Mouse (Mus musculus): ENCODE measurements around the gene Rfx2. TPM values are rescaled to one million over a fixed set of nuclear protein-coding genes. Genes with fewer than 3 reads are reported as not detected.

Gene Rfx2
- polyA plus RNA-seq (2012; fragmentation: generic; extraction: Trizol): 1 to 10 TPM; 2.5 to 5.7 TPM

DNA sequence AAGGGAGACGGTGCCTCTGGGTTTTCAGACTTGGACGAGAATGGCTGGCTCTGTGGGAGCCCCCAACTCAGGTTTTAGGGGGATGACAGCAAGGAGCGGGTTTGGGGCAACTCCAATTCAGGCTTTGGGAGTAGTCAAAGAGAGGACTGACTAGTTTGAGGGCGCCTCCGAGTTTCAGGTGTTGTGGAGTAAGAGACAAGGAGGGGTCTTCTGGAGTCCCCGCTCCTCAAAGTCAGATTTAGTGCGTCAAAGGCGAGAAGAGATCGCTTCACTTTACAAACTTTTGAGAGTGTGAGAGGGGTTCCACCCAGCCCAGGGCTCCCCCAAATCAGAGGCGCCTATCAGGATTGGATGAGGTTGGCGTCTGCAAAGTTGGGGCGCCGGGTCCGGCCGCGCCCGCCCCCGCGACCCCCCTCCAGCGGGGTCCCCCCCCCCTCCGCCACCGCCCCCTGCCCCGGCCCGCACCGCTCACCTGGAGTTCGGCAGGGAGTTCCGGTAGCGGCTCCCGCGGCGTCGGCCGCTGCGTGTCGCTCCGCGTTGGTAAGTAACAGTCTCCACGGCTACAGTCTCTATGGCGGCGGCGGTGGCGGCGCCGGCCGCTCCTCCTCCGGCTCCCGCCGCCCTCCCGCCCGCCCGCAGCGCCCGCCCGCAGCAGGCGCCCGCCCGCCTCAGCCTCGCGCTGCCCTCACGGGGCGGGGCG, at the start of gene Rfx2:
TSS of gene Rfx2 (minus strand) at position 603 of the 700 bp plus-strand sequence.

DNA sequence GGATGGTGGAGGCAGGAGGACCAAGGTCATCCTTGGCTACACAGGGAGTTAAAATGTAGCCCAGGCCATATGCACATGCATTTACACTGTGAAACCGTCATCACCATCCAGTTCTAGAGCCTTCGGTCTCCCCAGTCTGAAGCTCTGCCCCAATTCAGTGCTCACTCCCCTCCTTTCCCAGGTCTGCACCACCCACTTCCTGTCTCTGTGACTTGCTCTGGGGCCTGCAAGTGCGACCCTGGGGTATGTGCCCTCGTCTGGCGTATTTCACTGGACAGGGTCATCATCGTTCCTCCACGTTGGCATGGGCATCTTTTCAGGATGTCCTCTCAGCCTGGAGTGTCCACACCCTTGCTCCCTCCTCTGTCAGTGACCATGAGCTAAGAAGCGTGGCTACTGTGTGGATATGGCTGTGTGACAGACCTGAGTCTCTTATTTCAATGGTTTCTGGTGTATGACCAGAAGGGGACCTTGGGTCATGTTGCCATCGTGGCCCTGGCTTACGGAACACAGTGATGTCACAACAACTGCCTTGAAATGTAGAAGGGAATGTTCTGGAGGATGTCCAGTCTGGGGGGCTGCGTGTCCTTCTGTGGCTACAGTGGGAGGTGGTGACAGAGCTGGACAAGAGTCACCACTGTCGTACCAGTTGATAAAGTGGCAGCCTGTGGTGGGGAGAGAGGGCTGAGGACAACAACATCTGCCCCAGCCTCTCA, 44.3 kb upstream of the Rfx2 start, which contains the start of gene 1700061G19Rik:
TSS of gene 1700061G19Rik (plus strand) at position 542 of the 716 bp plus-strand sequence.

DNA sequence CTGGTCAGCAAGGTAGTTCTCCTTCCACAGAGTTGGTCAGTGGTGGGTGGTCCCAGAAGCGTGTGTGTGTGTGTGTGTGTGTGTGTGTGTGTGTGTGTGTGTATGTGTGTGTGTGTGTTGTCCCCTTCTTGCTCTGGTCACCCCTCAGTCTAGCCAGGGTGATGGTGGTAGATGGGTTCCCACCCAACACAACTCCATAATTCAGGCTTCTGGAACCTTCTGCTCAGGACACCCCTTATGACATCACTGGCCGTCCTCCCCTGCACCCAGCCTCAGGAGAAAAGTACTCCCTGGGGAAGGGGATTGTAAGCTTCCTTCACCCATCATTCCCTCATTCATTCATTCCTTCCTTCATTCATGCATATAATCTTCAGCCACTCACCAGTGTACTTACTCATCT, 43.4 kb upstream of the Rfx2 start, which contains the start of gene Acsbg2:
TSS of gene Acsbg2 (minus strand) at position 211 of the 400 bp plus-strand sequence.

DNA sequence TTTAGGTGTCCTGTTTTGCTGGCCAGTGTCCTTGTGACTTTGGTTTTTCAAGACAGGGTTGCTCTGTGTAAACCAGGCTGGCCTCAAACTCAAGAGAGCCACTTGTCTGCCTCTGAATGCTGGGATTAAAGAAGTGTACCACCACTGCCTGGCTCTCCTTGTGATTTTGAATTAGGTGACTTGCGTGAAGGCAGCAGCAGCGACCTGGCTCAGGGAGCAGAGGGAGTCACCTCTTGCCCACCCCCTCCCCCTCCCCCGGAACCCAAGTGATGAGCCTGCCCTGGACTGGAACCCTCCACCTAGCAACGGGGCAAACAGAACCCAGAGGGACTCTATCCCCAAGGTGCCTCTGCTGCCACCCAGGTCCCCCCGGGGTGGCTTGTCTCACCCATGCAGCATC, 60.9 kb downstream of the Rfx2 start, which contains the start of gene Prr22:
TSS of gene Prr22 (plus strand) at position 301 of the 400 bp plus-strand sequence.

DNA sequence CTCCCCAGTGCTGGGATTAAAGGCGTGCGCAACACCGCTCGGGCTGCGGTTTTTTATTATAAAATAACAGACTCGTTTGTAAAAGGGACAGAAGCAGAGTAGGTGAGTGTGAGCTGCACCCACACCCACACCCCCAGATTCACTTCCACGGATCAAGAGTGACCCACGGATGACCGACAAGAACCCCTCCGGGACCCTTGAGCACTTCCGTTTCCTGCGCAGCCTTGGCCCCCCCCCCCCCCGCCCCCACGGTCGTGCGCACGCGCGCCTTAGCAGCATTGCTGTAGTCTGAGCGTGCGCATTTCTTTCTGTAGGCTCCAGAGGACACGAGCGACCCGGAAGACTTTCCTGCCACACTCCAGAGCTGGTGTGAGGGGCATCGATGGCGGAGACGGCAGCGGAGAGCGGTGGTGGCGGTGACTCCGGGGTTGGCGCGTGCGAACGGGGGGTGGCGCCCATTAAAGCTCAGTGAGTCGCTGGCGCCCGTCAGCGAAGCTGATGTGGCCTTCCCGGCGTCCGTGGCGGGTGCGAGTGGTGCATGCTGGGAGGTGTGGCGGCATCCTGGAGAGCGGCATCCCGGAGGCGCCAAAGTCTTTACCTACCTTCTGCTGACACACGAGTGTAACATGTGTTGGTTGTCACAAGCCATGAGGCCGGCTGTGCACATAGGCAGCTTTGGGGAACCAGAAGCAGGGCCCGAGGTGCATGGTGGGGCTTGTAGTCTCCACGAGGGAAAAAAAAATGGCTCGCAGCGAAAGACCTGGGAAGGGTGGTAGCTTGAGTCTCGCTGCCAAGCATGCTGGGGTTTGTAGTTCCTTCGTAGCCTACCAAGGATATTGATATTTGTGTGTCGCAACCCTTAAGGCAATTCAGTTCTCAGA, 66.1 kb downstream of the Rfx2 start, which contains the start of gene Dus3l:
TSS of gene Dus3l (plus strand) at position 284 of the 881 bp plus-strand sequence.

DNA sequence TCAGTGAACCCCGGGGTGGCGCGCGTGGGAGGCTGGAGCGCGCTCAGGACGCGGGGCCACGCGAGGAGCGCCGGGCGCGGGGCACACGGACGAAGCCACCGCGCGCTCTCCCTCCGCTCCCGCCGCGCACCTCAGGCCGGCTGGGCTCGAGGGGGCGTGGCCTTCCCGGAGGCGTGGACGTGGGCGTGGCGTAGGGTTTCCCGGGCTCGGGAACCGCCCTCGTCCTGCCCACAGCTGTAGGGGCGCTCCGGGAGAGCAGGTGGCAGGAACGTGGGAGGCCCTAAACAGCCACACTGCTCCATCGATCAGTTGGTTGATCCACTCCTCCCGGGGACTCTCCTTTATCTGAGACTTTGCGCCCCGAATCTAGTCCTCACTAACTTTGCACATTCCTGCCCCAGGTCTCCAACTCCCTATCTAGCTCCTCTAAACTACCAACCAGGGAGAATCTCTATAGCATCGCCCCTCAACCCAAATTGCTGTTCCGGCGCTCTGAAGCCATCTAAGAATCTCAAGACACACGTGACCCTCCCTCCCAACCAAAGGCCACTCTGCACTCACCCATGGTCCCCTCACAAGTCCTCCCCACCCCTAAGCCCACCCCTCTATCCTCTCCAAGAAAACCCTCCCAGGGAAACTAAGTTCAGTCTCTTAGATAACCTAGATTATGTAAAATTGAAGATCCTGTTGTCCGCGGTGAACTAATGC, 73.2 kb downstream of the Rfx2 start, which contains the start of gene Nrtn:
TSS of gene Nrtn (minus strand) at position 115 of the 708 bp plus-strand sequence.

Other genes starting within 250 kb of the Rfx2 start
- 10 to 100 TPM; 19.9 to 50.5 TPM for gene Safb2, start 246.4 kb downstream of the Rfx2 start, polyA plus RNA-seq (2012; fragmentation: generic; extraction: Trizol)
- 100 to 1,000 TPM in 1 of 2 experiments, 10 to 100 TPM in 1; 24.2 to 103 TPM for gene Safb, start 246.2 kb downstream of the Rfx2 start, polyA plus RNA-seq (2012; fragmentation: generic; extraction: Trizol)
- 100 to 1,000 TPM; 433 to 445 TPM for gene 2410015M20Rik, start 221.2 kb downstream of the Rfx2 start, polyA plus RNA-seq (2012; fragmentation: generic; extraction: Trizol)
- over 10,000 TPM in 1 of 2 experiments, 1,000 to 10,000 TPM in 1; 5,896 to 10,257 TPM for gene Rpl36, start 217.6 kb downstream of the Rfx2 start, polyA plus RNA-seq (2012; fragmentation: generic; extraction: Trizol)
- gene Lonp1, start 204.1 kb downstream of the Rfx2 start, polyA plus RNA-seq (2012; fragmentation: generic; extraction: Trizol): 10 to 100 TPM; 52.4 to 73.9 TPM
- gene Catsperd, start 202.9 kb downstream of the Rfx2 start, polyA plus RNA-seq (2012; fragmentation: generic; extraction: Trizol): under 1 TPM; 0.02 to 0.30 TPM
- gene Ranbp3, start 157.7 kb downstream of the Rfx2 start, polyA plus RNA-seq (2012; fragmentation: generic; extraction: Trizol): 10 to 100 TPM; 71.2 to 89.9 TPM
- 100 to 1,000 TPM; 608 to 937 TPM for gene Ndufa11, start 113.2 kb downstream of the Rfx2 start, polyA plus RNA-seq (2012; fragmentation: generic; extraction: Trizol)
- gene Vmac, start 113.0 kb downstream of the Rfx2 start, polyA plus RNA-seq (2012; fragmentation: generic; extraction: Trizol): 10 to 100 TPM; 16.3 to 42.8 TPM
- gene Nrtn, start 73.5 kb downstream of the Rfx2 start, polyA plus RNA-seq (2012; fragmentation: generic; extraction: Trizol): 1 to 10 TPM; 3.2 to 3.9 TPM
- gene Dus3l, start 66.3 kb downstream of the Rfx2 start, polyA plus RNA-seq (2012; fragmentation: generic; extraction: Trizol): 10 to 100 TPM; 32.1 to 51.8 TPM
- gene Prr22, start 60.8 kb downstream of the Rfx2 start, polyA plus RNA-seq (2012; fragmentation: generic; extraction: Trizol): 1 to 10 TPM in 1 of 2 experiments, under 1 TPM in 1; 0.21 to 1.4 TPM
- under 1 TPM; 0.01 to 0.13 TPM for gene Acsbg2, start 43.4 kb upstream of the Rfx2 start, polyA plus RNA-seq (2012; fragmentation: generic; extraction: Trizol)
- gene 1700061G19Rik, start 44.5 kb upstream of the Rfx2 start, polyA plus RNA-seq (2012; fragmentation: generic; extraction: Trizol): under 1 TPM in 1 of 2 experiments, not detected in 1; 0.05 TPM
- gene Mllt1, start 104.4 kb upstream of the Rfx2 start, polyA plus RNA-seq (2012; fragmentation: generic; extraction: Trizol): 10 to 100 TPM; 34.4 to 56.4 TPM
- not detected for gene Acer1, start 151.1 kb upstream of the Rfx2 start, polyA plus RNA-seq (2012; fragmentation: generic; extraction: Trizol)
- 100 to 1,000 TPM; 137 to 187 TPM for gene Clpp, start 159.3 kb upstream of the Rfx2 start, polyA plus RNA-seq (2012; fragmentation: generic; extraction: Trizol)
- gene Alkbh7, start 166.3 kb upstream of the Rfx2 start, polyA plus RNA-seq (2012; fragmentation: generic; extraction: Trizol): 10 to 100 TPM; 45.0 to 63.4 TPM
- gene Pspn, start 169.0 kb upstream of the Rfx2 start, polyA plus RNA-seq (2012; fragmentation: generic; extraction: Trizol): 1 to 10 TPM in 1 of 2 experiments, under 1 TPM in 1; 0.66 to 1.7 TPM
- 10 to 100 TPM; 59.3 to 84.5 TPM for gene Gtf2f1, start 180.3 kb upstream of the Rfx2 start, polyA plus RNA-seq (2012; fragmentation: generic; extraction: Trizol)
- gene Gm17949, start 180.5 kb upstream of the Rfx2 start, polyA plus RNA-seq (2012; fragmentation: generic; extraction: Trizol): under 1 TPM in 1 of 2 experiments, not detected in 1; 0.21 TPM
- gene Khsrp, start 200.5 kb upstream of the Rfx2 start, polyA plus RNA-seq (2012; fragmentation: generic; extraction: Trizol): 10 to 100 TPM; 25.5 to 61.1 TPM
- not detected for gene Slc25a41, start 210.6 kb upstream of the Rfx2 start, polyA plus RNA-seq (2012; fragmentation: generic; extraction: Trizol)
- not detected for gene Crb3, start 228.1 kb upstream of the Rfx2 start, polyA plus RNA-seq (2012; fragmentation: generic; extraction: Trizol)
- 1 to 10 TPM; 1.0 to 2.1 TPM for gene Slc25a23, start 228.8 kb upstream of the Rfx2 start, polyA plus RNA-seq (2012; fragmentation: generic; extraction: Trizol)
- not detected for gene Dennd1c, start 247.5 kb upstream of the Rfx2 start, polyA plus RNA-seq (2012; fragmentation: generic; extraction: Trizol)

Measured in C3H10T1/2 (cell line).